Mouse (Mus musculus) limb, embryonic 15.5 days (tissue): ENCODE data around the gene Golga7b. TPM values are rescaled to one million over a fixed set of nuclear protein-coding genes. Genes with fewer than 3 reads are reported as not detected.

Source experiments
- ATAC-seq: fragments of 200-750 bp; cut with Nextera tagmentation; 2 replicates; pipeline ENCODE4 v1.8.0; 2017; ENCODE audit warnings: low read depth, moderate TSS enrichment; ENCODE audit not compliant: insufficient number of reproducible peaks, low FRiP score, low TSS enrichment
- H3K27ac ChIP-seq: fragments of 300-500 bp; sonication (generic); 2 replicates; pipeline ENCODE4 v1.5.1; 2015; ENCODE audit warnings: moderate library complexity, mild to moderate bottlenecking, inconsistent platforms
- H3K27me3 ChIP-seq: fragments of 300-500 bp; sonication (generic); 2 replicates; pipeline ENCODE4 v1.6.1; 2015; ENCODE audit warnings: inconsistent platforms
- H3K36me3 ChIP-seq: fragments of 300-500 bp; sonication (generic); 2 replicates; pipeline ENCODE4 v1.6.1; 2015; ENCODE audit warnings: inconsistent platforms
- H3K4me1 ChIP-seq: fragments of 300-500 bp; sonication (generic); 2 replicates; pipeline ENCODE4 v1.6.1; 2015; ENCODE audit warnings: inconsistent platforms
- H3K4me2 ChIP-seq: fragments of 300-500 bp; sonication (generic); 2 replicates; pipeline ENCODE4 v1.6.1; 2015; ENCODE audit warnings: mild to moderate bottlenecking, inconsistent platforms
- H3K4me3 ChIP-seq: fragments of 300-500 bp; sonication (generic); 2 replicates; pipeline ENCODE4 v1.5.1; 2015; ENCODE audit warnings: mild to moderate bottlenecking, inconsistent platforms
- H3K9ac ChIP-seq: fragments of 300-500 bp; sonication (generic); 2 replicates; pipeline ENCODE4 v1.6.1; 2015; ENCODE audit warnings: inconsistent platforms
- H3K9me3 ChIP-seq: fragments of 300-500 bp; sonication (generic); 2 replicates; pipeline ENCODE4 v1.6.1; 2016; ENCODE audit warnings: inconsistent platforms
- WGBS: fragments of 180-500 bp; shearing (Covaris S2); methylation state at CpG from one replicate; pipeline ENCODE4 v1.1.7; 2015; 5-methylcytosine and 5-hydroxymethylcytosine counted together
- polyA plus RNA-seq: library from polyadenylated mRNA; unstranded; fragments of >200 nt; fragmentation: Nextera tagmentation; extraction: Ambion mirVana; gene quantifications from 2 replicates; pipeline ENCODE4 v1.2.1, GENCODE M21; 2015

Gene Golga7b
- 0.36 and 0.45 TPM in 2 replicates for polyA plus RNA-seq

GRCm38 (mm10) chr19:42247519-42247918, at the start of gene Golga7b:
Gene Golga7b, plus strand, starts transcription at chr19:42247574.
- H3K4me1 ChIP-seq: no peaks in the 10 kb centered on the region
- no peak within 1 kb of the TSS for H3K27ac ChIP-seq
- no peak for ATAC-seq
- no peaks in the 10 kb centered on the region for H3K9me3 ChIP-seq
- peaks cover 8% of the 10 kb centered on the region; the same call in 1 of the 2 replicates for H3K27me3 ChIP-seq
- 70% methylated on average over 3 of the region's 3 CpGs for WGBS
- no peak within 1 kb of the TSS for H3K4me2 ChIP-seq
- no peak within 1 kb of the TSS for H3K9ac ChIP-seq
- H3K36me3 ChIP-seq: no peaks in the 10 kb centered on the region
- no peak within 1 kb of the TSS for H3K4me3 ChIP-seq

DNA sequence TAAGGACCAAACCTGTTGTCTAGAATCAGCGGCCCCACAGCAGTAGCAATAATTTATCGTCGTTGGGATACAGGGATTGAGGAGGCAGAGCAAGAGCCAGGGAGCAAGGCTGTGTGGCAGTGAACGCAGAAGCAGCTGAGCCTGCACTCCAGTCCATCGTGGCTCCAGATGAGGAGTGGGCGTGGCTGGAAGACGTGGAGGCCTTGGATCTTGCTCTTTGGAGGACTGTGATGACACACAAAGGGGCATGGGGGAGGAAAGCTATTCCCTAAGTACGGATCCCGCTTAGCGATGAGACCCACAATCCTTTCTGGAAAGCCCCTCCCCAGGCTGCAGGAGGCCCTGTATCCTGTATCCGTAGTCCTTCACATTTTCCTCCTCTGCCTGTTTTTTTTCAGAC, 49.3 kb upstream of the Golga7b start:
- H3K27me3 ChIP-seq: peaks cover 51% of the 10 kb centered on the region
- 44% methylated on average over 11 of the region's 11 CpGs for WGBS
- no peak overlapping the region for H3K27ac ChIP-seq
- H3K9ac ChIP-seq: no peak overlapping the region
- no peak overlapping the region for H3K4me3 ChIP-seq
- ATAC-seq: no peak
- no peaks in the 10 kb centered on the region for H3K36me3 ChIP-seq
- H3K9me3 ChIP-seq: no peaks in the 10 kb centered on the region
- peaks cover 24% of the 10 kb centered on the region for H3K4me1 ChIP-seq
- H3K4me2 ChIP-seq: no peak overlapping the region

DNA sequence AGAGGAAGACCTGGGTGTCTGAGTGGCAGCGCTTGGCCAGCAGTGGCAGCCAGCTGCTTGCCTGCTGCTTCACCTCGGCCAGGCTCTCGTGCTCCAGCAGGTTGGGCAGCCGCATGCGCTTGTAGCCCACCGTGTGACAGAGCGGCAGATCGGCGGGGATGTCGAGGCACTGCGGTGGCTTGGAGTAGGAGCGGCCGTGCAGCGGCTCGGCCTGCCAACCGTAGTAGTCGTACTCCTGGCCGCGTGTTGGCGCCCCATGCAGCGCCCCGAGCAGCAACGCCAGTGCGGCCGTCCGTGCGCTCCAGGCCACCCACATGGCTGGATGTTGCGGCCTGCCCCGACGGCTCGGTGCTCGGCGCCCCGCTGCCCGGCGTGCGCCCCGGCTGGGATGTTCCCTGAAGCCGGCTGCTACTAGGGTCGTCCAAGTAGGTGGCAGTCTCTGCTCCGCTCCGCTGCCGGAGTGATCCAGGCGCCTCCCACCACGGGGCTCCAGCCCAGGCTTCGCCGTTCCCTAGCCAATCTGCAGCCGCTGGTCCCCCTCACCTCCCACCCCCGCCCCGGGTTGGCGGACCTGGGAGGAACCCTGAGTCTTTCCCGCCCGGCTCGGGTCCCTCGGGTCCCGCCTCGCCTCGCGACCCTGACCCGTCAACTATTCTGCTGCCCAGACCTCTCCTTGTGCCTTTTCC, 45.5 kb upstream of the Golga7b start, which contains the start of gene Sfrp5:
TSS of gene Sfrp5 (minus strand) at position 557 of the 686 bp plus-strand sequence.
- peaks cover 19% of the 10 kb centered on the region for H3K4me1 ChIP-seq
- no peak for ATAC-seq
- H3K4me2 ChIP-seq: peak within 1 kb of the TSS; percentile 51
- WGBS: 2% methylated on average over 60 of the region's 60 CpGs
- peak within 1 kb of the TSS; percentile 38 for H3K4me3 ChIP-seq
- no peak within 1 kb of the TSS for H3K27ac ChIP-seq
- H3K36me3 ChIP-seq: no peaks in the 10 kb centered on the region
- H3K9me3 ChIP-seq: no peaks in the 10 kb centered on the region
- H3K27me3 ChIP-seq: peaks cover 71% of the 10 kb centered on the region
- 0 out of 2 replicates have a peak within 1 kb of the TSS, but pooled peaks have one; percentile 10 for H3K9ac ChIP-seq

DNA sequence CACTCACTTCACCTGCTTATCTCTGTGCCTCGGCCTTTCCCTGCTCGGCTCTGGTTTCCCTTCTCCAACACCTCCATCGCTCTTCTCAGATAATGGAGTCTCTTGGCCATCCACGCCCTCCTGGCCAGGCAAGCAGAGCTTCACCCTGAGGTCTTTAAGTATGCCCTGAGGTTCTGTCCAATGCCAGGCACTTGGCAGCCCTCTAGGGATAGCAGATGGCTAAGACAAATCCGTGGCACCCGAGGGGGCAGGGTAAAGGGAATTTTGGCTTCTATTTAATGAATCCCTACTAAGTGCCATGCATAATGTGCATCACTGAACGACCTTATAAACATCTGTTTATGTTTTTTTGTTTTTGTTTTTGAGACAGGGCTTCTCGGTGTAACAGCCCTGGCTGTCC, 44.9 kb upstream of the Golga7b start:
- H3K4me2 ChIP-seq: peak overlapping the region; percentile 51; the same call in 1 of the 2 replicates
- peaks cover 76% of the 10 kb centered on the region for H3K27me3 ChIP-seq
- no peak for ATAC-seq
- no peaks in the 10 kb centered on the region for H3K36me3 ChIP-seq
- H3K9me3 ChIP-seq: no peaks in the 10 kb centered on the region
- H3K27ac ChIP-seq: no peak overlapping the region
- H3K4me3 ChIP-seq: no peak overlapping the region
- WGBS: 43% methylated on average over 8 of the region's 8 CpGs
- H3K4me1 ChIP-seq: peaks cover 19% of the 10 kb centered on the region
- no peak overlapping the region for H3K9ac ChIP-seq

- Histone ChIP-seq H3K4me3 (no peak overlapping the region), H3K4me2 (no peak overlapping the region), H3K9ac (no peak overlapping the region), H3K9me3 (no peaks in the 10 kb centered on the region), H3K27me3 (peaks cover 75% of the 10 kb centered on the region), H3K36me3 (no peaks in the 10 kb centered on the region), H3K4me1 (peaks cover 19% of the 10 kb centered on the region), H3K27ac (no peak overlapping the region)
- ATAC-seq: no peak
- WGBS: 72% methylated on average over 4 of the region's 4 CpGs
Measured at GRCm38 (mm10) chr19:42204306-42204705, 43.1 kb upstream of the Golga7b start.

DNA sequence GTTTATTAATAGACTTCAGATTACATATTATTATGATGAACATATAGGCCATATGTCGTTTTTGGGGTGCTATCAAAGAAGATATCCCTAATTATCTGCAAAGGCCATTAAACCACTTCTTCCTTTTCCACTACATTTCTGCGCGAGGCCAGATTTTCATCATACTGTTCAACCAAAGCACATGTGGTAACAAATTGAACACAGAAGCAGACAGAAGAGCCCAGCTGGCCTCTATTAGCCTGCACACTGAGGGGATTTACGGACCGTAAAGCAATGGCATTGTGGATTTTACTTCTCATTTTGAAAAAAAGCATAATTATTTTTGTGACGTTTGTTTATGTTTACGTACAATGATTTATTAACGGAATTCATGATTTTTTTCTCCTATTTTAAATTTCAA, 42.2 kb upstream of the Golga7b start:
- 35% methylated on average over 8 of the region's 8 CpGs for WGBS
- Histone ChIP-seq H3K4me2 (no peak overlapping the region), H3K27me3 (peaks cover 74% of the 10 kb centered on the region), H3K4me3 (no peak overlapping the region), H3K4me1 (peaks cover 19% of the 10 kb centered on the region), H3K9me3 (no peaks in the 10 kb centered on the region), H3K9ac (no peak overlapping the region), H3K36me3 (no peaks in the 10 kb centered on the region), H3K27ac (no peak overlapping the region)
- ATAC-seq: no peak

DNA sequence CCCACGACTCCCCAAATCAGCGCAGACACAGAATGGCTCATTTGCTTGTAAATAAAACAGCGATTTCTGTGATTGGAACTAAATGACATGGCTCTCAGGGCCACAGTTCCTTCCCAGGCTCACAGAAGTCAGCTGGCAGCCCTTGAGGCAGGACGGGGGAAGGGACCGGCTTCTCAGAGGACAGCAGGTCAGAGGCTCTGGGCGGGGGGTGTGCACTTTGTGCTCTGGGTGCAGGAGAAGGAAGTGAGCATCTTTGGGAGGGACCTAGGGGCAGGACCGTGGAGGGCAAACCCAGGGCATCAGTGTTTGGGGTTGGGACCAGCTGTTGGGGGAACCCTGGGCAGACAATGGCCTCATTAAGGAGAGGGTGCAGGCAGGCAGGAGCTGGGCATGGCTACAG, 37.9 kb upstream of the Golga7b start:
- peaks cover 2% of the 10 kb centered on the region for H3K4me1 ChIP-seq
- no peaks in the 10 kb centered on the region for H3K9me3 ChIP-seq
- H3K9ac ChIP-seq: no peak overlapping the region
- H3K36me3 ChIP-seq: no peaks in the 10 kb centered on the region
- ATAC-seq: no peak
- H3K27me3 ChIP-seq: peaks cover 31% of the 10 kb centered on the region; the same call in 1 of the 2 replicates
- 54% methylated on average over 7 of the region's 7 CpGs for WGBS
- no peak overlapping the region for H3K27ac ChIP-seq
- H3K4me2 ChIP-seq: no peak overlapping the region
- no peak overlapping the region for H3K4me3 ChIP-seq

DNA sequence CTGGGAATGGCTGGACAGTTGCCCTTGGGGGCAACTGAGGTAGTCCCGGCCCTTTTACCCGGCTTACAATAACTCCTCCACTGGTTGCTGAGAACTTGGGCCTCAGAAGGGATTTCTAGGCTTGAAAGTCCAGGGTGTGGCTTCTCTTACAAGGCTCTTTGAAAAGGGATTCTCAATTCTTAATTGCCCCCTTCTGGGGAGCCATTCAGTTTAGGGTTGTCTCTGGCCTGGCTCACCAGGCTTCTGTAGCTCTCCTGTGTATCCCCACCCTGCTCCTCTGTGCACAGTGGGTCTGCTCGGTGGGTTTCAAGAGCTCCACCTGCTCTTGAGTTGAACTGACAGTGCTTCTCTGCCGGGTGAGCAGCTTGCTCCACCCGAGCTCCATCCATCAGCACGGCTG, 37.4 kb upstream of the Golga7b start:
- WGBS: 58% methylated on average over 6 of the region's 6 CpGs

DNA sequence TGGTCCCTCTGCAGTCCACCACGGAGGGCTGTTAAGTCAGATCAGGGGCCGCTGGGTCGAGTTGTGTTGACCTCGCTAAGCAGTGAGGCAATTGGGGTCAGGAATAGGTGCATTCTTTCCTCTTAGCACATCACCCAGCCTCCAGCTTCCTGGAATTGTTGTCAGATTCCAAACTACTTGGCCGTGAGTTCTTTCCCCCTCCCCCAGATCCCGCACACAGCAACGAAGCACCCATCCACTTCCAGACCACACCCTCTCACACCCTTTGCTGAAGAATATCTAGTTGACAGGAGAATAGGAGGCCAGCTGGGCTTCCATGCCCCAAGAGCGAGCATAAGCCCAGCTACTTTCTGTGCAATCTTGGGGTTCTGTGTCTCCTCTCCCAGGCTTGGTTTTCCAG, 35.4 kb upstream of the Golga7b start:
- no peak for ATAC-seq
- no peak overlapping the region for H3K4me2 ChIP-seq
- 42% methylated on average over 8 of the region's 8 CpGs for WGBS
- no peak overlapping the region for H3K27ac ChIP-seq
- no peak overlapping the region for H3K4me3 ChIP-seq
- no peak overlapping the region for H3K9ac ChIP-seq
- no peaks in the 10 kb centered on the region for H3K36me3 ChIP-seq
- peaks cover 24% of the 10 kb centered on the region; the same call in 1 of the 2 replicates for H3K27me3 ChIP-seq
- no peaks in the 10 kb centered on the region for H3K9me3 ChIP-seq
- H3K4me1 ChIP-seq: no peaks in the 10 kb centered on the region

More for the DNA sequence above, 37.4 kb upstream of the Golga7b start:
- no peak overlapping the region for H3K27ac ChIP-seq
- no peak for ATAC-seq
- no peaks in the 10 kb centered on the region for H3K9me3 ChIP-seq
- peaks cover 29% of the 10 kb centered on the region; the same call in 1 of the 2 replicates for H3K27me3 ChIP-seq
- no peak overlapping the region for H3K4me3 ChIP-seq
- no peak overlapping the region for H3K9ac ChIP-seq
- H3K36me3 ChIP-seq: no peaks in the 10 kb centered on the region
- H3K4me1 ChIP-seq: no peaks in the 10 kb centered on the region
- no peak overlapping the region for H3K4me2 ChIP-seq

DNA sequence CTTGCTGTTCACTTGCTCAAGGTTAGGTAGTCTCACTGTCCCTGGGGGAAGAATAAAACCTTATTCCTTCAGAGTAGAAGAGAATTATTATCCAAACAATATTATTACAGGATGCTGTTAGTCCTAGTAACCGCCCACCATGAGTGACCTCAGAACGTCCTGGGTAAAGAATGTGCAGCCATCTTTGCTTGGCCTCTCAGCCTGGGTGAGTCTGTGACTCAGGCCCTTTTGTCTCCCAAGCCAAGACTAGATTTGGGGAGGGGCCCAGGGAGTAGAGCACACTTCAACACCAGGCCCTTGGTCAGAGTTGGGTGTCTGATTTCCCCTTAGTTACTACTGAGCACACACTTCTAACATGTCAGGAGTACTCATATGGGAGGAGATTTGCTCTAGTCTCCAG, 32.8 kb upstream of the Golga7b start:
- no peaks in the 10 kb centered on the region for H3K36me3 ChIP-seq
- 0 out of 2 replicates have a peak, but pooled peaks cover 4% of the 10 kb centered on the region for H3K27me3 ChIP-seq
- no peak overlapping the region for H3K4me2 ChIP-seq
- no peak overlapping the region for H3K9ac ChIP-seq
- no peak for ATAC-seq
- no peaks in the 10 kb centered on the region for H3K9me3 ChIP-seq
- H3K27ac ChIP-seq: no peak overlapping the region
- WGBS: 71% methylated on average over 2 of the region's 2 CpGs
- H3K4me1 ChIP-seq: no peaks in the 10 kb centered on the region
- no peak overlapping the region for H3K4me3 ChIP-seq

DNA sequence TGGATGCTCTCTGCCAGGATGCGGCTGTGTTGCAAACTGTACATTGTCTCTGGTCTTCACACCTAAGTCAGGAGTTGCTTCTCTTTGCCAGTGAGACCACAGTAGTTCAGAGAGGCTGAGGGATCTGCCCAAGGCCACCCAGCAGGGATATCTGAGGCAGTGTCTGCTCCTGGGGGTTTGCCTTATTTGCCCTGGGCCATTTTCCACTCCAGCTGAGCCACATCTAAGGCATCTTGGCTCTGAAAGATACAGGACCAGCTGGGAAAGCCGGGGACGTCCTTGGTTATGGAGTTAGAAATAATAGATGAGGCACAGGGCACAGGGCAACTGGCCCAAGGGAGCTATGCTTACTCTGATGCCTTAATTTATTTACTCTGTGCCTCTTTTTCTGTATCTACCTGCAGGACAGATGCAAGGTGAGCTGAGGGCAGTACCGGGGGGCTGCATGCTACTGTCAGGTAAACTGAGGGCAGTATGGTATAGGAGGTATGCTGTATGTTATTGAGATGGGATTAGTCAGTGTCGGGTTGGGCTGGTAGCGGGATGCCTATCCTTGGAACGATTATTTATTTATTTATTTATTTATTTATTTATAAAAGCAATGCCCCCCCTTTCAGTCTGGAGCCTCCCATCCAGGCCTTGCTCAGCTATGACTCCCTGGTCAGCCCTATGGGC, 30.5 kb upstream of the Golga7b start:
- 69% methylated on average over 7 of the region's 7 CpGs for WGBS
- no peak for ATAC-seq

GRCm38 (mm10) chr19:42217374-42217763, 30.0 kb upstream of the Golga7b start:
- H3K27me3 ChIP-seq: no peaks in the 10 kb centered on the region
- no peak overlapping the region for H3K9ac ChIP-seq
- H3K4me3 ChIP-seq: no peak overlapping the region
- H3K4me2 ChIP-seq: no peak overlapping the region
- H3K36me3 ChIP-seq: no peaks in the 10 kb centered on the region
- no peak for ATAC-seq
- H3K9me3 ChIP-seq: no peaks in the 10 kb centered on the region
- H3K4me1 ChIP-seq: no peaks in the 10 kb centered on the region
- WGBS: 23% methylated on average over 2 of the region's 2 CpGs
- H3K27ac ChIP-seq: no peak overlapping the region

More for the DNA sequence above, 30.5 kb upstream of the Golga7b start:
- H3K4me2 ChIP-seq: no peak overlapping the region
- H3K4me3 ChIP-seq: no peak overlapping the region
- H3K27ac ChIP-seq: no peak overlapping the region
- no peaks in the 10 kb centered on the region for H3K4me1 ChIP-seq
- H3K27me3 ChIP-seq: no peaks in the 10 kb centered on the region
- H3K36me3 ChIP-seq: no peaks in the 10 kb centered on the region
- H3K9me3 ChIP-seq: no peaks in the 10 kb centered on the region
- H3K9ac ChIP-seq: no peak overlapping the region
